Mouse (Mus musculus) spleen, postnatal 14 days (tissue): ENCODE results near the gene Slc7a11.

Experiments used
- DNase-seq, 2 experiments: peaks; one replicate each; pipeline ENCODE4 v3.0.0; 2021 to 2022; ENCODE audit warnings: low spot score in 2 of 2

Slc7a11 gene

GRCm38 (mm10) chr3:49867147-49867950 lies 576.1 kb downstream of the Slc7a11 start:
- DNase-seq = no peak

DNA sequence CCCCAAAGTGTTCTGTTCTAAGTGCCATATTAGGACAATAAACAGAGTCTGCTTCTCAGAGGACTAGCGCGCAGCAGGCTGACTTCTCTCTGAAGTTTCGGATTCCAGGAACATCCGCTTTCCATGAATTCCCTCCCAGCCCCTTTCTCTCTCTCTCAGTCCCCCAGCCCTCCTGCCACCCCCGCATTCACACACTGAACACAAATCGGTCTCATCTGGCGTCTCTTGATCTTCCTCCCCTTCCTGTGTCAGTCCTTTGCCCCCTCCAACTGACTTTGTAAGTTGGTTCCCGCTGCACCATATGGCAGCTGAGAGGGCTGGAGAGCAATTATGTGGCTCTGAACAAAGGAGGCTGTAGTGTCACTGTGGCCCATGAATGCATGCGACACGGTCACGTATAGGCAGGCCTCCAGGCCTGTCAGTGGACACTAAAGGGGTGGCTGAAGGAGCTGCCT lies 577.3 kb downstream of the Slc7a11 start:
- no peak for DNase-seq

DNA sequence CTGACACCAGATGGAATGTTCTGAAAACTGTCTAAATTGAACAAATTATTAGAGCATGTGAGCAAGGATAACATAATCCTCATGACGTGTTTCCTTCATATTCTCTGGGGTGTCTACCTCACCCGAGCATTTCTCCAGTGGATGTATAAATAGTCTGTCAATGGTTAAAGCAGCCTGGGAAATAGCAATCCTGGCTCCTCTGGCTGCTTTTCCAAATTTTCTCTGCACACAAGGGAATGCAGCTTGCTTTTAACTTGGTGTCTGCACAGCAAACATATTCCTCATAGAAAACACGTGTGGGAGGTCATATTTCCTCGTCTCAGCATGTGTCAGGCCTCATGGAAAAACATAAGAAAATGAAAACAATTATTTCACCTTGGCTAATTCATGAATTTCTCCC lies 586.6 kb downstream of the Slc7a11 start:
- DNase-seq = no peak

DNA sequence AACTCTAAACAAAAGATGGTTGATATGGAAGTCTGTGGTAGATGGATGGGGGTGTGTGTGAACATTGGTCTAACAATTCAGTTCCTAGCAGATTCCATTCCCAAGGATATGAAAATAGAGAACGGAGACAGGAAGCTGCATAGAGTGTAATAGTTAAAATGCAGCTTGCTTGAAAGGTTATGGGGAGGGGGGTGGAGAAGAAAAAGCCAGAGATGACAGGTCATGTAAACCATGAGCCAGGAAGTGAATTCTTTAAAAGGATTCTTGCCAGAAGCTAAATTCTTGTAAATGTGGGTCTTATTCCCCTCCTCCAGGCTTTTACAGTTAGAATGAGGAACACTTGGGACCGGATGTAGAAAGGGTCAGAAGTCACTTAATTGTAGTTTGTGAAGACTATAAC lies 589.1 kb downstream of the Slc7a11 start:
- no peak for DNase-seq

GRCm38 (mm10) chr3:49842971-49843370 lies 600.4 kb downstream of the Slc7a11 start:
- no peak for DNase-seq
